Mouse (Mus musculus) colon, adult 2 months (tissue): ENCODE data around the gene Ccnt2. TPM values are rescaled to one million over a fixed set of nuclear protein-coding genes. Genes with fewer than 3 reads are reported as not detected.

Experiments
- polyA plus RNA-seq: library from polyadenylated mRNA; depleted of rRNA; stranded (reverse); fragments of >200 nt; gene quantifications from 2 replicates; pipeline ENCODE4 v1.2.3, GENCODE M21; 2012; rRNA removed

The Ccnt2 gene
- polyA plus RNA-seq, result 13.6 and 14.7 TPM in 2 replicates

DNA sequence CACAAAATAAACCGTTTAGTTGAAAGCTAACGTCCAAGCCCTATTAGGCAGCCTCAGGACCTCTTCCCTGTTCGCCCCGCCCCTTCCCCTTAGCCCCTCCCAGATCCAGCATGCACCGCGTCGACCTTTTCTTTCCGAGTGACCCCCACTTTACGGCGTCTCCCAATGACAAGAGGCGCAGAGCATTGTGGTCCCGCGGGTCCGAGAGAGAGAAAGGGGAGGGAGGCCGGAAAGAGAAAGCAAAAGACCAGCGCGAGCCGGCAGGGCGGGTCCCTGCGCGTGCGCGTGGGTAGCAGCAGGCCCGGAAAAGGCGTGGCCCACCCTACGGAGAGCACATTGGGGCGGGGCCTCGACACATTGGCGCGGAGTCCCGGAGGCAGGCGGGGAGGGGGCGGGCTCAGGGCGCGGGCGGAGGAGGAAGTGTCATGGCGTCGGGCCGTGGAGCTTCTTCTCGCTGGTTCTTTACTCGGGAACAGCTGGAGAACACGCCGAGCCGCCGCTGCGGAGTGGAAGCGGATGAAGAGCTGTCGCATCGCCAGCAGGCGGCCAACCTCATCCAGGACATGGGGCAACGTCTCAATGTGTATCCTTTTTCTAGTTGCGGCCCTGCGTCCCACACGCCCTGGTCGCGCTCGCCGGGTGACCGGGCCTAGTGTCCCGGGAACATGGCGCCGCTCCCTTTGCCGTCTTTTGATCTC lies at the start of gene Ccnt2:
Gene Ccnt2, plus strand, starts transcription at position 362 of the 698 bp plus-strand sequence.

GRCm38 (mm10) chr1:127729096-127729495 lies 44.9 kb upstream of the Ccnt2 start, which contains the start of gene Acmsd:
Gene Acmsd (plus strand): TSS chr1:127729413.

GRCm38 (mm10) chr1:127854486-127855222 lies 80.7 kb downstream of the Ccnt2 start, which contains the start of gene Map3k19:
Gene Map3k19 (minus strand): TSS chr1:127855031.

Other genes starting within 250 kb of the Ccnt2 start
- gene Tmem163, start 94.6 kb upstream of the Ccnt2 start, polyA plus RNA-seq, result 0.41 and 0.79 TPM in 2 replicates
- not detected in 2 replicates for gene Acmsd, start 44.8 kb upstream of the Ccnt2 start, polyA plus RNA-seq
- gene Map3k19, start 80.9 kb downstream of the Ccnt2 start, polyA plus RNA-seq, result 0.09 and 0.14 TPM in 2 replicates
- gene Rab3gap1, start 94.6 kb downstream of the Ccnt2 start, polyA plus RNA-seq, result 18.2 and 23.2 TPM in 2 replicates